Mouse (Mus musculus) limb, embryonic 15.5 days (tissue): ENCODE data around the gene Pkdcc. TPM values are rescaled to one million over a fixed set of nuclear protein-coding genes. Genes with fewer than 3 reads are reported as not detected.

ENCODE experiments used
- ATAC-seq: fragments of 200-750 bp; cut with Nextera tagmentation; 2 replicates; pipeline ENCODE4 v1.8.0; 2017; ENCODE audit warnings: low read depth, moderate TSS enrichment; ENCODE audit not compliant: insufficient number of reproducible peaks, low FRiP score, low TSS enrichment
- H3K27ac ChIP-seq: fragments of 300-500 bp; sonication (generic); 2 replicates; pipeline ENCODE4 v1.5.1; 2015; ENCODE audit warnings: moderate library complexity, mild to moderate bottlenecking, inconsistent platforms
- H3K27me3 ChIP-seq: fragments of 300-500 bp; sonication (generic); 2 replicates; pipeline ENCODE4 v1.6.1; 2015; ENCODE audit warnings: inconsistent platforms
- H3K36me3 ChIP-seq: fragments of 300-500 bp; sonication (generic); 2 replicates; pipeline ENCODE4 v1.6.1; 2015; ENCODE audit warnings: inconsistent platforms
- H3K4me1 ChIP-seq: fragments of 300-500 bp; sonication (generic); 2 replicates; pipeline ENCODE4 v1.6.1; 2015; ENCODE audit warnings: inconsistent platforms
- H3K4me2 ChIP-seq: fragments of 300-500 bp; sonication (generic); 2 replicates; pipeline ENCODE4 v1.6.1; 2015; ENCODE audit warnings: mild to moderate bottlenecking, inconsistent platforms
- H3K4me3 ChIP-seq: fragments of 300-500 bp; sonication (generic); 2 replicates; pipeline ENCODE4 v1.5.1; 2015; ENCODE audit warnings: mild to moderate bottlenecking, inconsistent platforms
- H3K9ac ChIP-seq: fragments of 300-500 bp; sonication (generic); 2 replicates; pipeline ENCODE4 v1.6.1; 2015; ENCODE audit warnings: inconsistent platforms
- H3K9me3 ChIP-seq: fragments of 300-500 bp; sonication (generic); 2 replicates; pipeline ENCODE4 v1.6.1; 2016; ENCODE audit warnings: inconsistent platforms
- WGBS: fragments of 180-500 bp; shearing (Covaris S2); methylation state at CpG from one replicate; pipeline ENCODE4 v1.1.7; 2015; 5-methylcytosine and 5-hydroxymethylcytosine counted together
- polyA plus RNA-seq: library from polyadenylated mRNA; unstranded; fragments of >200 nt; fragmentation: Nextera tagmentation; extraction: Ambion mirVana; gene quantifications from 2 replicates; pipeline ENCODE4 v1.2.1, GENCODE M21; 2015

Gene Pkdcc
- polyA plus RNA-seq, 1 experiment from 2014 or later: 11.6 TPM

DNA sequence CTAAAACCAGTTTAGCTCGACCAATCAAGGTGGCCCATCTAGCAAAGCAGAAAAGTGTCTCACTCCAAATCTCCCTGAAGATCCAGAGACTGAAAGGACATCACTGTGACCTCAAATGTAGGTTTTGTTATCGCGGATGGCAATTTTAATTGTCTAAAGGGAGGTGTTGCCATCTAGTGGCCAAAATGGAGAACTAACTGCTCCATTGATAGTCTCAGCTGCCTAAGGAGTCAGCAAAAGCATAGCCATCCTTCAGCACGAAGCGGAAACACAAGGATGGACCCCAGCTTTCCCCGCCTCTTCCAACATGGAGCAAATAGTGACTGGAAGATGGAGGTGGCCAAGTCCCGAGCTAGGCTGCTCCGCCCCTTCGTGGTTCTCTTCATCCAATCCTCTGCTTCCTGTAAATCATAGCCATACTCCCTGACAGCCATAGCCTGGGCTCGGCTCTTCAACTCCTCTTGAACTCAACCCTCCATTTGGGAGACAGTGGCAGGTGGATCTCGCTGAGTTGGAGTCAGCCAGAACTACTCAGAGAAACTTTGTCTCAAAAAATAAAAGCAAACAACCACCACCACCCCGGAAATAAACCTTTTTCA, 38.1 kb downstream of the Pkdcc start:
- no peak overlapping the region for H3K4me3 ChIP-seq
- H3K4me1 ChIP-seq: no peaks in the 10 kb centered on the region
- H3K9me3 ChIP-seq: no peaks in the 10 kb centered on the region
- no peaks in the 10 kb centered on the region for H3K36me3 ChIP-seq
- H3K27ac ChIP-seq: no peak overlapping the region
- peaks cover 39% of the 10 kb centered on the region for H3K27me3 ChIP-seq
- 28% methylated on average over 12 of the region's 12 CpGs for WGBS
- no peak overlapping the region for H3K9ac ChIP-seq
- H3K4me2 ChIP-seq: no peak overlapping the region
- ATAC-seq: no peak

DNA sequence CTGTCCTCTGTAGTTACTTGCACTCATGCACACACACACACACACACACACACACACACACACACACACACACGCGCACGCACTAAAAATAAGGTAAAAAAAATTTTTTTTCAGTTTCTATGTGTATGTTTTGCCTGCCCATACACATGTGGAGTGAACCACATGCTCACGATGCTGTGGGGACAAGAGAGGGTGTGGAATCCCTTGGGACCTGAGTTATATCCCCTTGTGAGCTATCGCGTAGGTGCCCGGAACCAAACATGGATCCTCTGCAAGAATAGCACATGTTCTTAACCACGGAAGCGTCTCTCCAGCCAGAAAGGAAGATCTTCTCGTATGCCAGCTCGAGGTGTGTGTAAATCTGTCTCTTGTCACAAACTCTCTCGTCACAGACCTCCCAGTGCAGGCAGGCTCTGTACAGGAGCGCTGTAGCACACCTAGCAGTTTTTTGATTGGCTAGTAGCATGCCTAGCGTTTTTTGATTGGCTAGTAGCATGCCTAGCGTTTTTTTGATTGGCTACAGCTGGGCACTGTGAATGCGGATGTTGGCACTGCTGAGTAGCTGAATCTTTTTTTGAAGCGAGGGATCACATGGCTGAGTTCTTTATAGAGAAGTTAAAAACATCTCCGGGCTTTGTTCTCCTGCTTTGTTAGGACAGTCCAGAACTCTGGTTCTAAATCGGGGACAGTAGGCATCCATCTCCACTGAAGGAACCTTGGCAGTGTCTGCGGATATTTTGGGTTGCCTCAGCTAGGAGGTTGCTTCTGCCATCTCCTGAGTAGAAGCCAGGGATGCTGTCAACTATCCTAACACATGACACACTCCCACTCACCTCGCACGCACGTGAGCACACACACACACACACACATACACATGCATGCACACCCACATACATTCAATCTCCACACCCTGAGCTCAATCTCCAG, 52.4 kb downstream of the Pkdcc start:
- peak; percentile 87 for ATAC-seq
- Histone ChIP-seq H3K27ac (no peak overlapping the region), H3K9me3 (no peaks in the 10 kb centered on the region), H3K27me3 (0 out of 2 replicates have a peak, but pooled peaks cover 4% of the 10 kb centered on the region), H3K36me3 (no peaks in the 10 kb centered on the region), H3K4me1 (peaks cover 3% of the 10 kb centered on the region; the same call in 1 of the 2 replicates), H3K4me3 (peak overlapping the region; percentile 23), H3K9ac (no peak overlapping the region), H3K4me2 (peak overlapping the region; percentile 47)
- WGBS: 45% methylated on average over 23 of the region's 23 CpGs

DNA sequence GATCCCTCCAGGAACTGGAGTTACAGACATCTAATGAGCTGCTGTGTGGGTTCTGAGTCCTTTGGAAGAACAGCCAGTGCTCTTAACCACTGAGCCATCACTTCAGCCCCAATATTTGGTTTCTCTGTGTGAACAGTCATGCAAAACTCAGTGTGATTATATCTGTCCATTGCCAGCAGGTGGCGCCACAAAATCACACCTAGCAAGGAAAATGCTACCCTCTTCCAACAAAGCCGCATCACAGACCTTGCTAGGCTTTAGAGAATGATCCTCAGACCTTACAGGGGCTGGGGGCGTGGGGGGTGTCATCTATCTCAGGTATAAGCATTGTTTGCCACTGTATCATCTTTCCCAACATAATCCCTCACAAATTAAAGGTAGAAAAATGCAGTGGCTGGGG, 56.4 kb downstream of the Pkdcc start:
- Histone ChIP-seq H3K9ac (no peak overlapping the region), H3K27me3 (peaks cover 13% of the 10 kb centered on the region; the same call in 1 of the 2 replicates), H3K4me2 (no peak overlapping the region), H3K9me3 (no peaks in the 10 kb centered on the region), H3K4me1 (peaks cover 27% of the 10 kb centered on the region), H3K27ac (no peak overlapping the region), H3K36me3 (no peaks in the 10 kb centered on the region), H3K4me3 (no peak overlapping the region)
- 1% methylated on average over 3 of the region's 3 CpGs for WGBS
- no peak for ATAC-seq

DNA sequence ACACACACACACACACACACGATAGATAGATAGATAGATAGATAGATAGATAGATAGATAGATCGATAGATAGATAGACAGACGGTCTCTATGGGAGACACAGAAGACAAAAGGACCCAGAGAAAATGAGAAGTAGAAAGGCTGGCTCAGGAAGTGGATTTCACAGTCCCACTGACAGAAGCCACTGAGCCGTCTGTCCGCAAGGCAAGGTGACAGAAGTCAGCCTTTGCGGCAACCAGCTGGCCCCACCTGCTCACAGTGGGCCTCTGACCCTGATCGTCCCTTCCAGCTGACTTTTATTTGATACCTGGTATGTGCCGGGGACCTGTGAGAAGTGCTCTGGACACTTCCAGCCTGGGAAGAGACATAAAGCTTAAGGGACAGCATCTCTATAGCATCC, 57.5 kb downstream of the Pkdcc start:
- no peaks in the 10 kb centered on the region for H3K36me3 ChIP-seq
- no peak overlapping the region for H3K27ac ChIP-seq
- ATAC-seq: no peak
- WGBS: 63% methylated on average over 8 of the region's 8 CpGs
- H3K9me3 ChIP-seq: no peaks in the 10 kb centered on the region
- H3K9ac ChIP-seq: no peak overlapping the region
- H3K27me3 ChIP-seq: peaks cover 13% of the 10 kb centered on the region; the same call in 1 of the 2 replicates
- H3K4me2 ChIP-seq: no peak overlapping the region
- no peak overlapping the region for H3K4me3 ChIP-seq
- peaks cover 35% of the 10 kb centered on the region for H3K4me1 ChIP-seq

DNA sequence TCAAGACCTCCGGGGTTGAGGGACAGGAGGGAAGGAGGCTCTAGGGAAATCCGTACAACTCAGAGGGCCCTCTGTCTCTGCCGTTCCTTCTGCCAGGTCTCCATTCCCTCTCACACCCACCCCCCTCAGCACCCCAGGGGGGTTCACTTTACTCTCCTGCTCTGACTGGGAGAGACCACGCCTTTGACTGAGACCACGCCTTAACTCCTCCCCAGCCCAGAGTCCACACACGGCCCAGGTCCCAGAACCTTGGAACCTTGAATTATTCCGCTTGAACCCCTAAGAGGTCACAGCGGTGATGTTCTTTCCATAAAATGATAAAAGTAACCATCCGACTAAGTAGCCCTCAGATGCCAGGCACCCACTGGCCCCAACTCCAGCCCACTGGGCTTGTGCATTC, 58.5 kb downstream of the Pkdcc start:
- Histone ChIP-seq H3K36me3 (no peaks in the 10 kb centered on the region), H3K4me2 (0 out of 2 replicates have a peak overlapping the region, but pooled peaks have one; percentile 17), H3K9me3 (no peaks in the 10 kb centered on the region), H3K9ac (no peak overlapping the region), H3K4me1 (peaks cover 45% of the 10 kb centered on the region), H3K4me3 (no peak overlapping the region), H3K27me3 (peaks cover 12% of the 10 kb centered on the region; the same call in 1 of the 2 replicates), H3K27ac (no peak overlapping the region)
- 20% methylated on average over 9 of the region's 9 CpGs for WGBS
- no peak for ATAC-seq

DNA sequence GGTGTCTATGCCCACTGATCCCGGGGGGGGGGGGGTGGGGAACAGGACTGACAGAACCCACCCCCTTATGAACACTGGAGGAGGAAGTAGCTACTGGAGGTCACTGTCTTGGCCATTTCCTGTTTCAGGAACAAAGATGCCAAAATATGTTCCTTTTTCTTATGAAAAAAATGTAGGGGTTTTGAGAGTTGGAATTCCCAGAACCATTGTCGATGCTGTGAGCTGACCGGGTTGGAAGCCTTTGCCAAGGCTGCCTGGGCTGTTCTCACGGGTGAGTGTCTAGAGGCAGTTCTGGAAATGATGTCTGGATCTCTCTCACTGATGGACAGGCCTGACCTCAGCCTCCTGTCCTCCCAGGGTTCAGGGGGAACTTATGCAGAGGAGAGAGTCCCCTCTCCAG, 59.0 kb downstream of the Pkdcc start:
- no peak overlapping the region for H3K4me2 ChIP-seq
- no peak for ATAC-seq

More for the DNA sequence above, 59.0 kb downstream of the Pkdcc start:
- H3K4me3 ChIP-seq: no peak overlapping the region
- no peaks in the 10 kb centered on the region for H3K9me3 ChIP-seq
- peaks cover 8% of the 10 kb centered on the region; the same call in 1 of the 2 replicates for H3K27me3 ChIP-seq
- no peak overlapping the region for H3K9ac ChIP-seq
- no peaks in the 10 kb centered on the region for H3K36me3 ChIP-seq
- peaks cover 50% of the 10 kb centered on the region for H3K4me1 ChIP-seq
- WGBS: 33% methylated on average over 4 of the region's 4 CpGs
- H3K27ac ChIP-seq: peak overlapping the region; percentile 22; the same call in 1 of the 2 replicates

Other genes starting within 250 kb of the Pkdcc start
- gene Eml4, start 135.6 kb downstream of the Pkdcc start, polyA plus RNA-seq: 23.8 and 28.1 TPM in 2 replicates